Comparison of ENCODE assay signal across 10 mouse cellular contexts in the genomic region with DNA sequence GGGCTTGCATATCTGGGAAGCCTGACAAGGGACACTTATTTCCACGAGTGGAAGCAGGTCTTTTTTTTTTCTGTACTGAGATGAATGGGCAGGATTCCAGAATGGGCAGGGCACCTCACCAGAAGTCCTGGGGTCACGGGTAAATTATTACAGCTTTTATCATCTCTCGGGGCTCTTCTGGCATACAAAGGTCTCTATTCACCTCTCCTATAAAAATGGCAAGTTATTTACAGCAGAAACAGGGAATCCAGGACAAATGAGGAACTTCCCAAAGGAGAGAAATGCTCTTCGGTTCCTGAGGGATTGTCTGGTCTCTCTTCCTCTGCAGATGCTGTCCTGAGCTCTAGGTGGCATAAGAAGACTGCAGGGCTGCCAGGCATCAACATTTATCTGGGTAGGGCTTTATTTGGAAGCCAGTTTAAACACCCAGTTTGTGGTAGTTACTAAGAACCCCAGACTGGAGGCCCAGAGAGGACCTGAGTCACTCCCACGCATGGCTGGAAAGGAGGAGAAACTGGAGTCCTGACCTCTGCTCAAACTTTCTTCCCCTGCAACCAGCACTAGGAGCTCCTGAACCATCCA. TPM values are rescaled to one million over a fixed set of nuclear protein-coding genes. Genes with fewer than 3 reads are reported as not detected.
DNase-seq lines count a peak whose midpoint lies in the region.
"Had no signal": no experiment of that assay in that cellular context is flagged by ENCODE, and none has a peak within 500 bp of the region (broad histone marks: within the 10 kb centered on the region; RNA-seq: fewer than 3 reads in every experiment).

No protein-coding gene starts in this region.

- H3K27ac ChIP-seq in heart, embryonic 10.5 days = no peak overlapping the region

- WGBS in heart, embryonic 10.5 days = 50% methylated on average over 5 of the region's 5 CpGs

- no peaks in the 10 kb centered on the region for H3K36me3 ChIP-seq in heart, embryonic 10.5 days

- no peak overlapping the region for H3K4me3 ChIP-seq in heart, embryonic 10.5 days

- H3K9me3 ChIP-seq in heart, embryonic 10.5 days = no peaks in the 10 kb centered on the region

- intact Hi-C loops in heart, postnatal 10 days (cut with DNase I) = loop anchor here (2.0 kb wide), 1 partner anchor 211 kb away; no protein-coding TSS in a partner anchor

- no peaks in the 10 kb centered on the region; the same call in 1 of the 2 replicates for H3K27me3 ChIP-seq in heart, embryonic 10.5 days (ENCODE audit: insufficient read depth, poor library complexity, severe bottlenecking)

- no peaks in the 10 kb centered on the region for H3K4me1 ChIP-seq in heart, embryonic 10.5 days

- peak; percentile 23 to 24 for DNase-seq in heart, postnatal 10 days
- DNase-seq in heart, embryonic 10.5 days (ENCODE audit: low spot score) = no peak
- DNase-seq in 3T3-L1 (ENCODE audit: low read depth, low spot score) = peak; percentile 73
- DNase-seq in brain, adult 2 months (ENCODE audit: low read depth, low spot score) = peak; percentile 56
- DNase-seq in kidney, postnatal 14 days = peak; percentile 66
- no peak for DNase-seq in cerebellum, adult 11 months
- no peak for DNase-seq in c-Kit-positive CD71-positive TER-119-positive erythroid progenitor cells, embryonic 14.5 days (ENCODE audit: low spot score)
- no peak for DNase-seq in B cell, adult 2 months

RNA-seq across cellular contexts. Expression of gene Nr1i2, which starts 0.8 kb away (rescaled TPM):
- total RNA-seq in heart, postnatal 10 days (2021) = not detected
- 0.08 TPM in 1 of 2 replicates, not detected in the other for polyA plus RNA-seq in heart, embryonic 10.5 days (2016; fragmentation: Nextera tagmentation; extraction: Ambion mirVana)
- total RNA-seq: gastrocnemius, adult 8-10 months; neutrophil, adult 5-6 weeks had no signal

RNA-seq across cellular contexts. Expression of gene Maats1, which starts 46.5 kb away (rescaled TPM):
- total RNA-seq in heart, postnatal 10 days (2021) = not detected
- polyA plus RNA-seq in heart, embryonic 10.5 days (2016; fragmentation: Nextera tagmentation; extraction: Ambion mirVana) = 0.06 and 0.12 TPM in 2 replicates
- total RNA-seq: gastrocnemius, adult 8-10 months; neutrophil, adult 5-6 weeks had no signal

RNA-seq across cellular contexts. Expression of gene Cox17, which starts 51.4 kb away (rescaled TPM):
- 100 to 1,000 TPM; 250 to 263 TPM for total RNA-seq in heart, postnatal 10 days (2021)
- 287 and 339 TPM in 2 replicates for polyA plus RNA-seq in heart, embryonic 10.5 days (2016; fragmentation: Nextera tagmentation; extraction: Ambion mirVana)

RNA-seq across cellular contexts. Expression of gene Gm21987, which starts 51.4 kb away (rescaled TPM):
- not detected for total RNA-seq in heart, postnatal 10 days (2021)
- polyA plus RNA-seq in heart, embryonic 10.5 days (2016; fragmentation: Nextera tagmentation; extraction: Ambion mirVana) = 1.3 and 4.6 TPM in 2 replicates
- total RNA-seq: gastrocnemius, adult 8-10 months; neutrophil, adult 5-6 weeks had no signal

Comparison
In these comparisons a context has a peak if more than half of its experiments do, and no peak if none do; other contexts are left out.
1. DNase-seq: peak in heart, postnatal 10 days (2 of 2), 3T3-L1 (single experiment), brain, adult 2 months (single experiment) and kidney, postnatal 14 days (single experiment); none in heart, embryonic 10.5 days (single experiment), cerebellum, adult 11 months (single experiment), c-Kit-positive CD71-positive TER-119-positive erythroid progenitor cells, embryonic 14.5 days (single experiment) and B cell, adult 2 months (0 of 2).